Mouse (Mus musculus): ENCODE results near the gene Grip2. TPM values are rescaled to one million over a fixed set of nuclear protein-coding genes. Genes with fewer than 3 reads are reported as not detected.

Grip2 gene
- total RNA-seq, 2 experiments from 2014 or later = 16.2 to 17.3 TPM

DNA sequence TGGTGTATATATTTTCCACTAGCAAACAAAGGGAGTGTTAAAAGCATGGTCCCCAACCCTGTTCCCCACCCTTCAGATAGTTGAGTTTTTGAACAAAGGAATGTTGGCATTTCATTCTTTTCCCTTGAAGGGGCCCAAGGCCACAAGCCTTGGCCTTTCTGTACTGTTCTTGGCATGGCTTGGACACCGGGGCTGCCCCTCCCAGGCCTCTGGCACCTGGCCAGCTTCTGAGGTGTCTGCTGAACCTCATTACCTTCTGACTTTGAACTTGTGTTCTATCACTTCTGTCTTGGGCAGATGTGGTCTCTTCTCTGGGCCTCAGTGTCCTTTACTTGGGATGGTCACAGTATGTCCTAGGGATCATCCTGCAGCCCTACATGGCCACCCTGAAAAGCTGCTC lies 99.7 kb downstream of the Grip2 start:
- H3K27ac ChIP-seq = peak overlapping the region; percentile 51
- no peak for DNase-seq (ENCODE audit: extremely low spot score in 1 of 2, low spot score in 2 of 2)
- no peak for TF ChIP-seq CTCF (IDR thresholded peaks at IDR 0.05)

DNA sequence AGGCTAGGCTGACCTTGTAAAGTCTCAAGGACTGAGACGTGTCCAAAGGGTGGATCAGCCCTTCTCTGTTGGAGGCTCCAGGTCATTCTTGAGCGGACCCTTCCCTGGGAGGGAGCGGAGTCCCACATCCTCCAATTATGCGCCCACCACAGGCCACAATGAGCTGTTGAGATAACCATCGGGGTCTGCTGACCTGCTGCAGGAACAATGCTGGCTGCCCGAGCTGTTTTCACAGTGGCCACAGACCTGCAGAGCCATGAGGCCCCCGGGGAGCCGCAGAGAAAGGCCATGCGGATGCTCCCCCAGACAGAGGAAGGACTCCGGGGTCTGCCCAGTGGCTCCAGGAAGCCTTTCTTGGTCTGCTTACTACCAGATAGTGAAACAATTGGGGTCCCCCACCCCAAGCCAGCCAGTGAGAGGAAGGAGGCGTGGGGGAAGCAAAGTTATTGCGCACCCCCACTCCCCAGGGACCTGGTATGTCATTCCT lies 105.8 kb downstream of the Grip2 start:
- intact Hi-C loops (cut with DNase I) = no loop called here
- peak overlapping the region; percentile 65; the same call in 1 of the 2 replicates for H3K27ac ChIP-seq
- TF ChIP-seq CTCF (IDR thresholded peaks at IDR 0.05) = no peak

More for the DNA sequence above, 99.7 kb downstream of the Grip2 start:
- no peak overlapping the region for H3K4me3 ChIP-seq
- intact Hi-C loops (cut with DNase I) = no loop called here

GRCm38 (mm10) chr6:91720588-91721214 lies 106.3 kb downstream of the Grip2 start:
- intact Hi-C loops (cut with DNase I) = no loop called here
- Histone ChIP-seq H3K4me3 (no peak overlapping the region), H3K27ac (peak overlapping the region; percentile 89)
- no peak for TF ChIP-seq CTCF (IDR thresholded peaks at IDR 0.05)
- no peak for DNase-seq (ENCODE audit: extremely low spot score in 1 of 2, low spot score in 2 of 2)

More for the DNA sequence above, 105.8 kb downstream of the Grip2 start:
- DNase-seq (ENCODE audit: extremely low spot score in 1 of 2, low spot score in 2 of 2) = no peak
- H3K4me3 ChIP-seq = no peak overlapping the region

- intact Hi-C loops (cut with DNase I) = loop anchor here (2.0 kb wide), 1 partner anchor 35 kb away; the partner anchor contains the start of gene Slc6a6
- no peak overlapping the region for H3K4me3 ChIP-seq
- TF ChIP-seq CTCF (IDR thresholded peaks at IDR 0.05) = no peak
- DNase-seq (ENCODE audit: extremely low spot score in 1 of 2, low spot score in 2 of 2) = peak; percentile 60 to 68
- H3K27ac ChIP-seq = peak overlapping the region; percentile 89
Measured at GRCm38 (mm10) chr6:91719865-91720533, 107.1 kb downstream of the Grip2 start.

- no peak; the same call in 1 of the 2 replicates for TF ChIP-seq CTCF (IDR thresholded peaks at IDR 0.05)
- Histone ChIP-seq H3K4me3 (no peak overlapping the region), H3K27ac (peak overlapping the region; percentile 89)
- intact Hi-C loops (cut with DNase I) = loop anchor here (2.0 kb wide), 1 partner anchor 34 kb away; the partner anchor contains the start of gene Slc6a6
- peak; percentile 54 to 62 for DNase-seq (ENCODE audit: extremely low spot score in 1 of 2, low spot score in 2 of 2)
Measured at GRCm38 (mm10) chr6:91719042-91719747, 107.9 kb downstream of the Grip2 start.

- Histone ChIP-seq H3K4me3 (no peak overlapping the region), H3K27ac (peak overlapping the region; percentile 89)
- intact Hi-C loops (cut with DNase I) = loop anchor here (2.0 kb wide), 1 partner anchor 34 kb away; the partner anchor contains the start of gene Slc6a6
- TF ChIP-seq CTCF (IDR thresholded peaks at IDR 0.05) = no peak
- no peak for DNase-seq (ENCODE audit: extremely low spot score in 1 of 2, low spot score in 2 of 2)
Measured at GRCm38 (mm10) chr6:91718603-91719002, 108.4 kb downstream of the Grip2 start.

DNA sequence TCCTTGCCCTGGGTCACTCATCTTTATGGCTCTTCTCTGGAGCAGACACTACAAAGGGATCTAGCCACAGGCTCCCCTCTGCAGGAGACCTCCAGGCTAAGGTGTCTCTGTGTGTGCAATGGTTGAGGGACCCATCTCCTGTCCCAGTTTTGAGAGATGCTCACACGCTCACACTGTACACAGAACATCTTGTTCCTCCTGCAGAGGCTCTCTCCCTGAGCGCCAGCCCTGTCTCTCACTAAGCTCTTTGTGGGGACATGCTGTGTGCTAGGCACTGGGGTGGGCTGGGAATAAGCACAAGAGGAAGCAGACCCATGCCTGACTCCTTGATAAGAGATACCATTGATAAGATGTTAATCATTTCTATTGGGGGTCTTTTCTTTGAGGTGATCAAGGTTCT lies 109.0 kb downstream of the Grip2 start:
- Histone ChIP-seq H3K4me3 (no peak overlapping the region), H3K27ac (peak overlapping the region; percentile 89)
- no peak for TF ChIP-seq CTCF (IDR thresholded peaks at IDR 0.05)
- intact Hi-C loops (cut with DNase I) = loop anchor here (2.0 kb wide), 1 partner anchor 33 kb away; the partner anchor contains the start of gene Slc6a6
- DNase-seq (ENCODE audit: extremely low spot score in 1 of 2, low spot score in 2 of 2) = no peak

- intact Hi-C loops (cut with DNase I) = no loop called here
- TF ChIP-seq CTCF (IDR thresholded peaks at IDR 0.05) = no peak
- Histone ChIP-seq H3K4me3 (no peak overlapping the region), H3K27ac (peak overlapping the region; percentile 89)
- no peak for DNase-seq (ENCODE audit: extremely low spot score in 1 of 2, low spot score in 2 of 2)
Measured at GRCm38 (mm10) chr6:91715988-91716810, 110.9 kb downstream of the Grip2 start.

- peak overlapping the region; percentile 53 for H3K27ac ChIP-seq
Measured at GRCm38 (mm10) chr6:91715023-91715422, 112.0 kb downstream of the Grip2 start.

GRCm38 (mm10) chr6:91713370-91713896 lies 113.6 kb downstream of the Grip2 start:
- intact Hi-C loops (cut with DNase I) = no loop called here
- TF ChIP-seq CTCF (IDR thresholded peaks at IDR 0.05) = no peak
- H3K27ac ChIP-seq = peak overlapping the region; percentile 78

More at GRCm38 (mm10) chr6:91715023-91715422, 112.0 kb downstream of the Grip2 start:
- no peak overlapping the region for H3K4me3 ChIP-seq
- intact Hi-C loops (cut with DNase I) = no loop called here
- DNase-seq (ENCODE audit: extremely low spot score in 1 of 2, low spot score in 2 of 2) = no peak
- TF ChIP-seq CTCF (IDR thresholded peaks at IDR 0.05) = no peak

More at GRCm38 (mm10) chr6:91713370-91713896, 113.6 kb downstream of the Grip2 start:
- no peak for DNase-seq (ENCODE audit: extremely low spot score in 1 of 2, low spot score in 2 of 2)
- H3K4me3 ChIP-seq = no peak overlapping the region

Data from left cerebral cortex, adult 2 months (tissue).